Mouse (Mus musculus): ENCODE data around the gene Pald1. TPM values are rescaled to one million over a fixed set of nuclear protein-coding genes. Genes with fewer than 3 reads are reported as not detected.

Gene Pald1
- polyA plus RNA-seq, 1 experiment from 2014 or later: 26.4 TPM

DNA sequence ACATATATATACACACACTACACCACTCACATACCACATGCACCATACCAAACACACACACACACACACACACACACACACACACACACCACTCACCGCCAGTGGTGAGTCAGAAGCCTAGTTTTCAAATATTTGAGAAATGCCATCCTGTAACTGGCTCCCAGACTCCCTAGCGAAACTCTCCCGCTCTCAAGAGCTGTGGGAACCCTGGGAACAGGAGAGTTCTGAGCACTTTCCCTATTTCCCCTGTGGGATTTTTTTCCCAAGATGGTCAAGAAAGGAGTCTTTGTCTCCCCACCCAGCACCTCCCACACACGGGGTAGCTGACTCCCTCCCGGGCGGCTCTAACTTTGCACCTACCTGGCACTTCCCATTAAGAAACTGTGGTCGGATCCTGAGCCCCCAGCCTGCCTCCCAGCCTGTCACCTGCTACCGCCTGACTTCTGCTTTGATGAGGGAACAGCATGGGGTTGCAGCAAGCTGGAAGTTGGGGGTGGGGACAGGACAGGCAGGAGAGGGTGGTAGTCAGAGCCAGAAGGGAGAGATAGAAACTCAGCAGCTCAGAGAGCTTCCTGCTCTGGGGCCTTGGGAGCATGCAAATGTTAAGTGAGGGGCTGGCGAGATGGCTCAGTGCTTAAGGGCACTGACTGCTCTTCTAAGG is 11.3 kb upstream of the Pald1 start:
- Histone ChIP-seq H3K27ac (ENCODE audit: low read depth, low read length) (no peak overlapping the region), H3K9me3 (ENCODE audit: control insufficient read depth, low read length) (no peaks in the 10 kb centered on the region), H3K4me1 (ENCODE audit: control insufficient read depth, insufficient read depth, low read length) (peaks cover under 1% of the 10 kb centered on the region; the same call in 1 of the 2 replicates), H3K27me3 (ENCODE audit: control insufficient read depth, insufficient read depth, low read length) (no peaks in the 10 kb centered on the region), H3K9ac (ENCODE audit: low read length) (no peak overlapping the region), H3K4me2 (ENCODE audit: low read depth) (no peak overlapping the region), H3K36me3 (ENCODE audit: control insufficient read depth, insufficient read depth, low read length) (no peaks in the 10 kb centered on the region), H3K4me3 (ENCODE audit: low read depth, low read length) (no peak overlapping the region)
- no peak for ATAC-seq (ENCODE audit: insufficient read depth, low FRiP score, low TSS enrichment)
- no peak for DNase-seq (ENCODE audit: low spot score)
- 20% methylated on average over 9 of the region's 9 CpGs for WGBS

DNA sequence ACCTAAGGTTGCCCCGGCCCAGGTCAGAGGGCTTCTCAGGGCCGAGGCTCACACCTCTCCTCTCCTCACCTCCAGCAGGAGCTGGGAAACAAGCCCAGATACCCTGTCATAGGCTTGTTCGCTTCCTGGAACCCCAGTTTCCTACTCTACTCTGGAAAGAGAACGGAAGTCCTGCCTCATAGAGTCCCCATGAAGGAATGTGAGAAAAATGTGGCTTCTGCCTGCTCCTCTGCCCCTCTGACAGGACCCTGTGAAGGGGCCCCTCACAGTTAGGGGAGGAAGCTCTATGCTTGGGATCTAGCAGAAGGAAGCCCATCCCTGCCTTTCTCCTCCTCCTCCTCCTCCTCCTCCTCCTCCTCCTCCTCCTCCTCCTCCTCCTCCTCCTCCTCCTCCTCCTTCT is 9.3 kb upstream of the Pald1 start:
- Histone ChIP-seq H3K9ac (ENCODE audit: low read length) (no peak overlapping the region), H3K4me3 (ENCODE audit: low read depth, low read length) (no peak overlapping the region), H3K4me1 (ENCODE audit: control insufficient read depth, insufficient read depth, low read length) (peaks cover 5% of the 10 kb centered on the region; the same call in 1 of the 2 replicates), H3K27ac (ENCODE audit: low read depth, low read length) (no peak overlapping the region), H3K4me2 (ENCODE audit: low read depth) (no peak overlapping the region), H3K9me3 (ENCODE audit: control insufficient read depth, low read length) (no peaks in the 10 kb centered on the region), H3K36me3 (ENCODE audit: control insufficient read depth, insufficient read depth, low read length) (no peaks in the 10 kb centered on the region), H3K27me3 (ENCODE audit: control insufficient read depth, insufficient read depth, low read length) (no peaks in the 10 kb centered on the region)
- no peak for ATAC-seq (ENCODE audit: insufficient read depth, low FRiP score, low TSS enrichment)
- no peak for DNase-seq (ENCODE audit: low spot score)
- 52% methylated on average over 4 of the region's 4 CpGs for WGBS

DNA sequence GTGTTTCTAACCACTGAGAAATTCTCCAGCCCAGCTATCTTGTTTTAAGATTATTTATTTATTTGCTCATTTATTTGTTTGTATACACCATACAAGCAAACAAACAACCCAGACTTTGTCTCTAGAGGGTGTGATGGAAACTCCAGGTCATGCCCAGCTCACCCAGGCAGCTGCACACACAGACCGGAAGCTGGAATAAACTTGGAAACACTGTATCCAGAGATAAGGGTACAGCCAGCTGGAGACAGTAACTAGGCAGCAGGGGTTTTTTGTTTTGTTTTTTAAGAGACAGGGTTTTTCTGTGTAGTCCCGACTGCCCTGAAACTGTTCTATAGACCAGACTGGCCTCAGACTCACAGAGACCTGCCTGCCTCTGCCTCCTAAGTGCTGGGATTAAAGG is 6.8 kb upstream of the Pald1 start:
- no peaks in the 10 kb centered on the region for H3K27me3 ChIP-seq (ENCODE audit: control insufficient read depth, insufficient read depth, low read length)
- no peak for ATAC-seq (ENCODE audit: insufficient read depth, low FRiP score, low TSS enrichment)
- H3K4me2 ChIP-seq (ENCODE audit: low read depth): no peak overlapping the region
- peaks cover 5% of the 10 kb centered on the region; the same call in 1 of the 2 replicates for H3K4me1 ChIP-seq (ENCODE audit: control insufficient read depth, insufficient read depth, low read length)
- no peaks in the 10 kb centered on the region for H3K36me3 ChIP-seq (ENCODE audit: control insufficient read depth, insufficient read depth, low read length)
- H3K27ac ChIP-seq (ENCODE audit: low read depth, low read length): no peak overlapping the region
- no peaks in the 10 kb centered on the region for H3K9me3 ChIP-seq (ENCODE audit: control insufficient read depth, low read length)
- no peak for DNase-seq (ENCODE audit: low spot score)
- H3K9ac ChIP-seq (ENCODE audit: low read length): no peak overlapping the region
- 82% methylated on average over 2 of the region's 2 CpGs for WGBS
- H3K4me3 ChIP-seq (ENCODE audit: low read depth, low read length): no peak overlapping the region

DNA sequence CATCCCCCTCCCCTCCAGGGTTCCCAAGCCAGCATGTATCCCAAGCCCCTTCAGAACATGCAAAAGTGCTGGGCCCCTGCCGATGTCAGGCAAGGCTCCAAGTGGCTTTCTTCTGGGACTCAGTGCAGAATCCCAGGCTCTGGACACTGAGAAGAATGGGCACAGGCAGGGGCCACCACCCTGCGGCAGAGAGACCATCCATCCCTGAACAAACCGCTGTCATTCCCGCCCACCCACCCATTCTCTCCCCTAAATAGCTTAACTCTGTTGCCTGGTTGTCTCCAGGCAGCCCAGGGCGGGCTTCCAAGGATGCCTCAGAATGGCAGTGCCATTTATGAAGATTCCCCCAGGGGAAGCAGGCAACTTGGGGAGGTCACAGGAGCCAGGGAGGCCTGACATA is 5.7 kb upstream of the Pald1 start:
- 0 out of 2 replicates have a peak, but pooled peaks have one; percentile 61 for ATAC-seq (ENCODE audit: insufficient read depth, low FRiP score, low TSS enrichment)

DNA sequence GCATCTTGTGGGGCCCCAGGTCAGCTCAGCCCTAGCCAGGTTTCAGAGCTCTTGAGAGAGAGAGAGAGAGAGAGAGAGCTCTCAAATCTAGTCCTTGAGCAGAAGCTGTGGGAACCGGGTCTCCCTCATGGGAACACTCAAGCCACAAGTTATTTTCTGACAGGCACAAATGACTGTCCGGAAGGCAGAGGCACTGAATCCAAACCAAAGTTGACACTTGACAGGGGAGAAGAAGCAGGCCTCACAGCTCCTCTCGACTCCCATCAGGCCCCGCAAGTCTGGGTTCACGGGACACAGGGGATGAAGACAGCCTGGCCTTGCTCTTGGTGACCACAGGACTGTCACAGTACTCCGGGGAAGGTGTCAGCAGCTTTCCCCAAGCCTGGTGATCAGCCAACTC is 3.0 kb upstream of the Pald1 start:
- H3K4me1 ChIP-seq (ENCODE audit: control insufficient read depth, insufficient read depth, low read length): peaks cover 20% of the 10 kb centered on the region
- H3K4me2 ChIP-seq (ENCODE audit: low read depth): no peak overlapping the region
- no peak overlapping the region for H3K27ac ChIP-seq (ENCODE audit: low read depth, low read length)
- 72% methylated on average over 6 of the region's 6 CpGs for WGBS
- H3K36me3 ChIP-seq (ENCODE audit: control insufficient read depth, insufficient read depth, low read length): no peaks in the 10 kb centered on the region
- H3K4me3 ChIP-seq (ENCODE audit: low read depth, low read length): no peak overlapping the region
- DNase-seq (ENCODE audit: low spot score) (no peak), ATAC-seq (ENCODE audit: insufficient read depth, low FRiP score, low TSS enrichment) (no peak)
- no peak overlapping the region for H3K9ac ChIP-seq (ENCODE audit: low read length)
- H3K27me3 ChIP-seq (ENCODE audit: control insufficient read depth, insufficient read depth, low read length): no peaks in the 10 kb centered on the region
- no peaks in the 10 kb centered on the region for H3K9me3 ChIP-seq (ENCODE audit: control insufficient read depth, low read length)

More for the DNA sequence above, 5.7 kb upstream of the Pald1 start:
- Histone ChIP-seq H3K4me3 (ENCODE audit: low read depth, low read length) (no peak overlapping the region), H3K27ac (ENCODE audit: low read depth, low read length) (0 out of 2 replicates have a peak overlapping the region, but pooled peaks have one; percentile 27), H3K27me3 (ENCODE audit: control insufficient read depth, insufficient read depth, low read length) (no peaks in the 10 kb centered on the region), H3K36me3 (ENCODE audit: control insufficient read depth, insufficient read depth, low read length) (no peaks in the 10 kb centered on the region), H3K9me3 (ENCODE audit: control insufficient read depth, low read length) (no peaks in the 10 kb centered on the region), H3K4me1 (ENCODE audit: control insufficient read depth, insufficient read depth, low read length) (peaks cover 5% of the 10 kb centered on the region; the same call in 1 of the 2 replicates), H3K4me2 (ENCODE audit: low read depth) (no peak overlapping the region), H3K9ac (ENCODE audit: low read length) (no peak overlapping the region)
- DNase-seq (ENCODE audit: low spot score): peak; percentile 51
- 21% methylated on average over 5 of the region's 5 CpGs for WGBS

DNA sequence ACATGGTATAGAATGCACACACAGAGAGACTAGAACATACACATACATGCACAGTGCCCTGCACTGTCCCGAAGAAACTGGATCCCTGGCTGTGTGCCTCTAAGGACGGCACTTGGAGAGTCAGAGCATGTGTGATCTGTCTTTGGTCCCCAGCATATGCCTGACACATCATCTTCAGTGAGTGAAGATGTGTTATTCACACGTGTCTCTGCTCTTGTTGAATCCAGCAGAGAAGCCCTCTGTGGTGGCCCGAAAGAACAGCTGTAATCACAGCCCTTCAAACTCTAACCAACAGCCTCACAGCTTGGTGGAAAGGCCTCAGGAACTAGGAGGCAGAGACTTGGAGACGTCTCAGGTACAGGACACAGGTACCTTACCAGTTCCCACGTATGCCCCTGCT is 1.8 kb upstream of the Pald1 start:
- no peak for ATAC-seq (ENCODE audit: insufficient read depth, low FRiP score, low TSS enrichment)
- no peaks in the 10 kb centered on the region for H3K27me3 ChIP-seq (ENCODE audit: control insufficient read depth, insufficient read depth, low read length)
- no peaks in the 10 kb centered on the region for H3K36me3 ChIP-seq (ENCODE audit: control insufficient read depth, insufficient read depth, low read length)

DNA sequence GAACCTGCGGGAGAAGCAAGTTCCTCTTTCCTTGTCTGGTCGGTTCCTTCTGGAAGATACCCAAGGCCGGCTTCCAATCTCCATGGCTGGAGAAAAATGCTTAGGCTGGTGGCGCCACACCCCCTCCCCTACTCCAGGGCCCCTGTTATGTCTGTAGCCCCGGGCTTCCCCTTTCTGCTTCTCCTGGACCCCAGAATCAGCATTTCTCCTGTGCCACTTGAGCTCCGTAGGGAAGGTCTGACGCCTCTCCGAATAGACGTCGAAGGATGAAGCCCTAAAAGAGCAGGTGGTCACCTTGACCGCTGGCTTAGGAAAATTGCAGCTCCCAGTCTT is 351 bp upstream of the Pald1 start:
- Histone ChIP-seq H3K27ac (ENCODE audit: low read depth, low read length) (no peak overlapping the region), H3K9me3 (ENCODE audit: control insufficient read depth, low read length) (no peaks in the 10 kb centered on the region), H3K36me3 (ENCODE audit: control insufficient read depth, insufficient read depth, low read length) (no peaks in the 10 kb centered on the region), H3K4me3 (ENCODE audit: low read depth, low read length) (peak overlapping the region; percentile 60), H3K27me3 (ENCODE audit: control insufficient read depth, insufficient read depth, low read length) (no peaks in the 10 kb centered on the region), H3K4me2 (ENCODE audit: low read depth) (peak overlapping the region; percentile 96), H3K9ac (ENCODE audit: low read length) (peak overlapping the region; percentile 73), H3K4me1 (ENCODE audit: control insufficient read depth, insufficient read depth, low read length) (peaks cover 24% of the 10 kb centered on the region)
- under 1% methylated on average over 11 of the region's 11 CpGs for WGBS
- ATAC-seq (ENCODE audit: insufficient read depth, low FRiP score, low TSS enrichment) (0 out of 2 replicates have a peak, but pooled peaks have one; percentile 10), DNase-seq (ENCODE audit: low spot score) (no peak)

More for the DNA sequence above, 1.8 kb upstream of the Pald1 start:
- no peaks in the 10 kb centered on the region for H3K9me3 ChIP-seq (ENCODE audit: control insufficient read depth, low read length)
- no peak overlapping the region for H3K4me2 ChIP-seq (ENCODE audit: low read depth)
- no peak overlapping the region for H3K27ac ChIP-seq (ENCODE audit: low read depth, low read length)
- no peak overlapping the region for H3K4me3 ChIP-seq (ENCODE audit: low read depth, low read length)
- no peak for DNase-seq (ENCODE audit: low spot score)
- H3K4me1 ChIP-seq (ENCODE audit: control insufficient read depth, insufficient read depth, low read length): peaks cover 29% of the 10 kb centered on the region
- WGBS: 66% methylated on average over 6 of the region's 6 CpGs
- H3K9ac ChIP-seq (ENCODE audit: low read length): no peak overlapping the region

DNA sequence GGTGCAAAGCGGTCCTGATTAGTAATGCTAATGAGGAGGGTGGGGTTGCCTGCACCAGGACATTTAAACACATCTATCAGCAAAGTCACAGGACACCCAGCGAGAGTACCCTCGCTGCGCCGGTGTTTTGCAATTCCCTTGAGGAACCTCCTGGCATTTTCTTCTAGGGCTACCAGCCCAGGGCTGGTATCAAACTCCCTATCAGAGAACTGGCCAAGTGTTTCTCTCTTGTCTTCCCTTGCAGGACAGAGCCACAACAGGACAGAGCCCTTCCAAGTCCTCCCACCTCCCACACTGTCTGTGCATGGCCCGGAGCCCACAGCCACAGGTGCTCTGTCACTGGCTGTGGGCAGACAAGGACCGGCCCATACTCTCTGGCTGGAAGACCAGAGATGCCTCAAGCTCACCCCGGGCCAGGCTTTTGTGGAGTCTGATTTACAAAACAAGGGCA is 1.0 kb downstream of the Pald1 start:
- H3K27ac ChIP-seq (ENCODE audit: low read depth, low read length): peak overlapping the region; percentile 46; the same call in 1 of the 2 replicates
- H3K27me3 ChIP-seq (ENCODE audit: control insufficient read depth, insufficient read depth, low read length): no peaks in the 10 kb centered on the region

DNA sequence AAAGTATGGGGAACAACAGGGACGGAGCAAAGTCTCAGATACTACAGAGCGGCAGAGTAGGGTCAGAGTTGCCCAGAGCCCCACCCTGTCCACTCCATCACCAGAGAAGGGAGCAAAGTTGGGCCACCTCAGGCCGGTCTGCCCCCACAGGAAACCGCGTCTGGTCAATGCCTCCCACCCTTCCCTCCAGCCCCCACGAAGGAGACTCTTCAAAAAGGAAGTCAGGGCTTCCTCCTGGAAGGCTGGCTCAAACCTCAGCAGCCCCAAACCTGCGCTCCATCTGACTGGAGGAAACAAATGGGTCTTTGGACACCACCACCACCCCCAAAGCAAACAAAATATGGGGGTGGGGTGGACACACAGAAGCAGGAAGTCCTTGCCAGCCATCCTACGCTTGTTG is 1.5 kb downstream of the Pald1 start:
- 9% methylated on average over 8 of the region's 8 CpGs for WGBS
- Histone ChIP-seq H3K9me3 (ENCODE audit: control insufficient read depth, low read length) (no peaks in the 10 kb centered on the region), H3K4me1 (ENCODE audit: control insufficient read depth, insufficient read depth, low read length) (peaks cover 28% of the 10 kb centered on the region), H3K9ac (ENCODE audit: low read length) (peak overlapping the region; percentile 73), H3K4me2 (ENCODE audit: low read depth) (peak overlapping the region; percentile 96), H3K36me3 (ENCODE audit: control insufficient read depth, insufficient read depth, low read length) (no peaks in the 10 kb centered on the region), H3K4me3 (ENCODE audit: low read depth, low read length) (peak overlapping the region; percentile 60), H3K27me3 (ENCODE audit: control insufficient read depth, insufficient read depth, low read length) (no peaks in the 10 kb centered on the region), H3K27ac (ENCODE audit: low read depth, low read length) (no peak overlapping the region)
- no peak for DNase-seq (ENCODE audit: low spot score)
- ATAC-seq (ENCODE audit: insufficient read depth, low FRiP score, low TSS enrichment): no peak

More for the DNA sequence above, 1.0 kb downstream of the Pald1 start:
- DNase-seq (ENCODE audit: low spot score): no peak
- peaks cover 28% of the 10 kb centered on the region for H3K4me1 ChIP-seq (ENCODE audit: control insufficient read depth, insufficient read depth, low read length)
- H3K9me3 ChIP-seq (ENCODE audit: control insufficient read depth, low read length): no peaks in the 10 kb centered on the region
- under 1% methylated on average over 8 of the region's 8 CpGs for WGBS
- peak overlapping the region; percentile 96 for H3K4me2 ChIP-seq (ENCODE audit: low read depth)
- no peaks in the 10 kb centered on the region for H3K36me3 ChIP-seq (ENCODE audit: control insufficient read depth, insufficient read depth, low read length)
- H3K9ac ChIP-seq (ENCODE audit: low read length): peak overlapping the region; percentile 73
- peak; percentile 46 for ATAC-seq (ENCODE audit: insufficient read depth, low FRiP score, low TSS enrichment)
- peak overlapping the region; percentile 60 for H3K4me3 ChIP-seq (ENCODE audit: low read depth, low read length)

Measured in neural tube, embryonic 11.5 days (tissue).